Mouse (Mus musculus): ENCODE results near the gene Banf2. TPM values are rescaled to one million over a fixed set of nuclear protein-coding genes. Genes with fewer than 3 reads are reported as not detected.
A peak's percentile ranks its signal among the peaks of the same experiment; 100 is the strongest.

Banf2 gene
- total and polyA plus RNA-seq, 3 experiments: not detected

GRCm38 (mm10) chr2:144025361-144025760 lies 7.5 kb upstream of the Banf2 start:
- Histone ChIP-seq H3K9me3 (replicated peaks; ENCODE audit: insufficient read depth, low read length) (no peaks in the 10 kb centered on the region), H3K9ac (ENCODE audit: control insufficient read depth, low read depth, low read length, poor library complexity, severe bottlenecking) (no peak overlapping the region), H3K79me2 (ENCODE audit: control insufficient read depth, insufficient read depth, low read length, poor library complexity) (no peaks in the 10 kb centered on the region), H3K27ac (ENCODE audit: control insufficient read depth, low read depth, low read length) (no peak overlapping the region), H3K4me3 (ENCODE audit: control insufficient read depth in 1 of 2, insufficient read depth in 1 of 2, low read depth in 2 of 2, low read length in 2 of 2) (no peak overlapping the region), H3K27me3 (ENCODE audit: control insufficient read depth in 1 of 2, insufficient read depth in 2 of 2, low read length in 2 of 2) (no peaks in the 10 kb centered on the region; a peak in 3 of 4 replicates), H3K4me1 (ENCODE audit: control insufficient read depth in 1 of 2, insufficient read depth in 2 of 2, low read length in 2 of 2) (peaks cover 3 to 8% of the 10 kb centered on the region in 2 experiments), H3K36me3 (ENCODE audit: control insufficient read depth in 1 of 2, insufficient read depth in 2 of 2, low read length in 2 of 2) (no peaks in the 10 kb centered on the region)
- no peak for TF ChIP-seq POLR2AphosphoS5 (IDR thresholded peaks at IDR 0.05; ENCODE audit: borderline replicate concordance, low read depth, low read length)
- TF ChIP-seq HCFC1 (IDR thresholded peaks at IDR 0.05; ENCODE audit: low read depth, low read length): no peak
- TF ChIP-seq POLR2A (IDR thresholded peaks at IDR 0.05; ENCODE audit: control insufficient read depth in 1 of 2, insufficient read depth in 1 of 2, low read depth in 1 of 2, low read length in 2 of 2, poor library complexity in 1 of 2): no peak
- no peak for TF ChIP-seq MYB (IDR thresholded peaks at IDR 0.05; ENCODE audit: low read depth, low read length)
- no peak for DNase-seq (ENCODE audit: low read depth, low spot score)

- Histone ChIP-seq H3K36me3 (ENCODE audit: control insufficient read depth in 1 of 2, insufficient read depth in 2 of 2, low read length in 2 of 2) (no peaks in the 10 kb centered on the region), H3K4me3 (ENCODE audit: control insufficient read depth in 1 of 2, insufficient read depth in 1 of 2, low read depth in 2 of 2, low read length in 2 of 2) (no peak overlapping the region), H3K9me3 (replicated peaks; ENCODE audit: insufficient read depth, low read length) (no peaks in the 10 kb centered on the region), H3K27me3 (ENCODE audit: control insufficient read depth in 1 of 2, insufficient read depth in 2 of 2, low read length in 2 of 2) (peaks cover 0 to 1% of the 10 kb centered on the region in 2 experiments; a peak in 3 of 4 replicates), H3K27ac (ENCODE audit: control insufficient read depth, low read depth, low read length) (no peak overlapping the region), H3K79me2 (ENCODE audit: control insufficient read depth, insufficient read depth, low read length, poor library complexity) (no peaks in the 10 kb centered on the region), H3K4me1 (ENCODE audit: control insufficient read depth in 1 of 2, insufficient read depth in 2 of 2, low read length in 2 of 2) (peaks cover 3 to 8% of the 10 kb centered on the region in 2 experiments), H3K9ac (ENCODE audit: control insufficient read depth, low read depth, low read length, poor library complexity, severe bottlenecking) (no peak overlapping the region)
- peak; percentile 15 for DNase-seq (ENCODE audit: low read depth, low spot score)
- TF ChIP-seq ZKSCAN1 (IDR thresholded peaks at IDR 0.05; ENCODE audit: low read depth, low read length) (no peak), EP300 (IDR thresholded peaks at IDR 0.05; ENCODE audit: low read depth in 1 of 2, low read length in 2 of 2) (0 out of 4 replicates have a peak, but pooled peaks of 1 of the 2 experiments have one; percentile 20), MAFK (IDR thresholded peaks at IDR 0.05; ENCODE audit: borderline replicate concordance, low read depth, low read length) (no peak), TBP (IDR thresholded peaks at IDR 0.05; ENCODE audit: low read depth, low read length) (no peak)
Measured at GRCm38 (mm10) chr2:144026456-144026855, 6.4 kb upstream of the Banf2 start.

- Histone ChIP-seq H3K79me2 (ENCODE audit: control insufficient read depth, insufficient read depth, low read length, poor library complexity) (no peaks in the 10 kb centered on the region), H3K36me3 (ENCODE audit: control insufficient read depth in 1 of 2, insufficient read depth in 2 of 2, low read length in 2 of 2) (no peaks in the 10 kb centered on the region), H3K27me3 (ENCODE audit: control insufficient read depth in 1 of 2, insufficient read depth in 2 of 2, low read length in 2 of 2) (peaks cover 0 to 3% of the 10 kb centered on the region in 2 experiments; a peak in 3 of 4 replicates), H3K4me1 (ENCODE audit: control insufficient read depth in 1 of 2, insufficient read depth in 2 of 2, low read length in 2 of 2) (peaks cover 3 to 8% of the 10 kb centered on the region in 2 experiments), H3K4me3 (ENCODE audit: control insufficient read depth in 1 of 2, insufficient read depth in 1 of 2, low read depth in 2 of 2, low read length in 2 of 2) (no peak overlapping the region), H3K9me3 (replicated peaks; ENCODE audit: insufficient read depth, low read length) (no peaks in the 10 kb centered on the region), H3K9ac (ENCODE audit: control insufficient read depth, low read depth, low read length, poor library complexity, severe bottlenecking) (no peak overlapping the region), H3K27ac (ENCODE audit: control insufficient read depth, low read depth, low read length) (no peak overlapping the region)
- DNase-seq (ENCODE audit: low read depth, low spot score): no peak
- TF ChIP-seq ZMIZ1 (IDR thresholded peaks at IDR 0.05; ENCODE audit: low read depth, low read length) (no peak), TAL1 (IDR thresholded peaks at IDR 0.05; ENCODE audit: low read length) (no peak), ZC3H11A (IDR thresholded peaks at IDR 0.05; ENCODE audit: low read depth, low read length) (no peak), KAT2A (conservative IDR thresholded peaks at IDR 0.05; ENCODE audit: low read depth, low read length) (no peak), CTCF (IDR thresholded peaks at IDR 0.05 in 2 of 3, conservative IDR thresholded peaks at IDR 0.05 in 1 of 3; ENCODE audit: control insufficient read depth in 1 of 3, insufficient read depth in 1 of 3, low read depth in 2 of 3, low read length in 3 of 3, poor library complexity in 1 of 3, severe bottlenecking in 1 of 3) (no peak), MAZ (IDR thresholded peaks at IDR 0.05; ENCODE audit: low read depth, low read length) (no peak), JUND (IDR thresholded peaks at IDR 0.05; ENCODE audit: low read depth, low read length) (no peak), POLR2AphosphoS2 (IDR thresholded peaks at IDR 0.05; ENCODE audit: low read length) (no peak), SIN3A (IDR thresholded peaks at IDR 0.05; ENCODE audit: low read length) (no peak), NRF1 (IDR thresholded peaks at IDR 0.05; ENCODE audit: insufficient read depth, low read depth, low read length, poor library complexity, severe bottlenecking) (no peak)
Measured at GRCm38 (mm10) chr2:144030791-144031190, 2.1 kb upstream of the Banf2 start.
